ENCODE assay signal across 8 mouse cellular contexts in genomic region chr7:127326685-127327084, GRCm38 (mm10). TPM values are rescaled to one million over a fixed set of nuclear protein-coding genes. Genes with fewer than 3 reads are reported as not detected.
DNase-seq lines count a peak whose midpoint lies in the region; ATAC-seq and TF ChIP-seq lines count a peak whose summit lies in the region.

No protein-coding gene starts in this region.

- no peaks in the 10 kb centered on the region for H3K79me2 ChIP-seq in heart, adult 2 months (replicated peaks; ENCODE audit: control insufficient read depth, insufficient read depth, low read length)

- intact Hi-C loops in heart, adult 2 months (cut with DNase I) = no loop called here

- no peaks in the 10 kb centered on the region for H3K36me3 ChIP-seq in heart, adult 2 months (ENCODE audit: control insufficient read depth, insufficient read depth, low read length)
- H3K36me3 ChIP-seq in heart, embryonic 12.5 days = no peaks in the 10 kb centered on the region
- no peaks in the 10 kb centered on the region for H3K36me3 ChIP-seq in forebrain, postnatal 0 days (ENCODE audit: insufficient read depth)
- no peaks in the 10 kb centered on the region for H3K36me3 ChIP-seq in hindbrain, postnatal 0 days (ENCODE audit: insufficient read depth, low read length)

- no peaks in the 10 kb centered on the region for H3K27me3 ChIP-seq in heart, adult 2 months (ENCODE audit: control insufficient read depth, insufficient read depth, low read length)
- H3K27me3 ChIP-seq in heart, embryonic 12.5 days (replicated peaks) = peaks cover 7% of the 10 kb centered on the region; the same call in 1 of the 2 replicates
- no peaks in the 10 kb centered on the region for H3K27me3 ChIP-seq in forebrain, postnatal 0 days (ENCODE audit: insufficient read depth, low read length)
- no peaks in the 10 kb centered on the region for H3K27me3 ChIP-seq in hindbrain, postnatal 0 days (ENCODE audit: insufficient read depth, low read length)

- peak; percentile 61 to 75 for DNase-seq in heart, adult 2 months
- DNase-seq in forebrain, postnatal 0 days = peak; percentile 71
- DNase-seq in hindbrain, postnatal 0 days (ENCODE audit: low spot score) = peak; percentile 83
- DNase-seq in lung, postnatal 25 days (ENCODE audit: low spot score) = peak; percentile 32
- DNase-seq in thymus, postnatal 36 days = no peak

- no peaks in the 10 kb centered on the region for H3K9me3 ChIP-seq in heart, embryonic 12.5 days (replicated peaks)
- no peaks in the 10 kb centered on the region for H3K9me3 ChIP-seq in forebrain, postnatal 0 days (ENCODE audit: low read length)
- no peaks in the 10 kb centered on the region for H3K9me3 ChIP-seq in hindbrain, postnatal 0 days (ENCODE audit: low read length)

- H3K4me3 ChIP-seq in heart, adult 2 months = no peak overlapping the region
- H3K4me3 ChIP-seq in heart, embryonic 12.5 days = no peak overlapping the region
- H3K4me3 ChIP-seq in forebrain, postnatal 0 days (ENCODE audit: low read depth, low read length) = no peak overlapping the region
- no peak overlapping the region for H3K4me3 ChIP-seq in hindbrain, postnatal 0 days (ENCODE audit: low read length)

- no peak overlapping the region for H3K9ac ChIP-seq in heart, adult 2 months (ENCODE audit: low read depth, low read length)
- no peak overlapping the region for H3K9ac ChIP-seq in heart, embryonic 12.5 days
- H3K9ac ChIP-seq in forebrain, postnatal 0 days = no peak overlapping the region
- H3K9ac ChIP-seq in hindbrain, postnatal 0 days (replicated peaks; ENCODE audit: low read length) = no peak overlapping the region

- H3K4me1 ChIP-seq in heart, adult 2 months (ENCODE audit: control insufficient read depth, insufficient read depth, low read length) = no peaks in the 10 kb centered on the region
- no peaks in the 10 kb centered on the region for H3K4me1 ChIP-seq in heart, embryonic 12.5 days (replicated peaks)
- H3K4me1 ChIP-seq in forebrain, postnatal 0 days (ENCODE audit: insufficient read depth) = no peaks in the 10 kb centered on the region
- H3K4me1 ChIP-seq in hindbrain, postnatal 0 days (ENCODE audit: insufficient read depth, low read length) = no peaks in the 10 kb centered on the region

- 40% methylated on average over 2 of the region's 2 CpGs for WGBS in heart, adult 2 months
- 58% methylated on average over 2 of the region's 2 CpGs for WGBS in heart, embryonic 12.5 days
- WGBS in forebrain, postnatal 0 days = 49% methylated on average over 2 of the region's 2 CpGs
- 42% methylated on average over 2 of the region's 2 CpGs for WGBS in hindbrain, postnatal 0 days

- no peak for TF ChIP-seq POLR2A in heart, adult 2 months (IDR thresholded peaks at IDR 0.05; ENCODE audit: insufficient read depth, low read depth, low read length)

- no peak for TF ChIP-seq CTCF in heart, adult 2 months (IDR thresholded peaks at IDR 0.05)
- no peak for TF ChIP-seq CTCF in forebrain, postnatal 0 days (IDR thresholded peaks at IDR 0.05; ENCODE audit: low read depth)
- no peak for TF ChIP-seq CTCF in hindbrain, postnatal 0 days (IDR thresholded peaks at IDR 0.05; ENCODE audit: low read depth)

- H3K27ac ChIP-seq in heart, adult 2 months = no peak overlapping the region
- no peak overlapping the region for H3K27ac ChIP-seq in heart, embryonic 12.5 days (ENCODE audit: poor library complexity, severe bottlenecking)
- no peak overlapping the region for H3K27ac ChIP-seq in forebrain, postnatal 0 days (ENCODE audit: low read depth, low read length)
- H3K27ac ChIP-seq in hindbrain, postnatal 0 days = no peak overlapping the region

- TF ChIP-seq EP300 in heart, adult 2 months (IDR thresholded peaks at IDR 0.05; ENCODE audit: insufficient read depth, low read depth, low read length) = no peak

- no peak for ATAC-seq in heart, embryonic 12.5 days (ENCODE audit: insufficient number of reproducible peaks, low FRiP score)
- peak; percentile 88 for ATAC-seq in forebrain, postnatal 0 days
- peak; percentile 92 for ATAC-seq in hindbrain, postnatal 0 days
- no peak for ATAC-seq in inflammation-experienced regulatory T-cells, adult 6 months
- no peak for ATAC-seq in megakaryocyte progenitor cell, adult 5-6 weeks (replicated peaks; ENCODE audit: poor library complexity)

- no peak overlapping the region for H3K4me2 ChIP-seq in heart, embryonic 12.5 days
- H3K4me2 ChIP-seq in forebrain, postnatal 0 days (ENCODE audit: low read depth) = no peak overlapping the region
- no peak overlapping the region for H3K4me2 ChIP-seq in hindbrain, postnatal 0 days (ENCODE audit: low read depth, low read length)

RNA-seq across cellular contexts. Expression of gene Zfp768, which starts 18.7 kb away (rescaled TPM):
- total RNA-seq in heart, adult 2 months (2021) = 10 to 100 TPM; 36.5 to 37.2 TPM
- polyA plus RNA-seq in heart, adult 2 months (2012; rRNA removed) = 30.8 and 31.6 TPM in 2 replicates
- 19.1 and 19.8 TPM in 2 replicates for polyA plus RNA-seq in heart, embryonic 12.5 days (2016; fragmentation: Nextera tagmentation; extraction: Ambion mirVana)
- 29.5 and 31.7 TPM in 2 replicates for total RNA-seq in forebrain, postnatal 0 days (2014; rRNA removed)
- 9.8 and 10.0 TPM in 2 replicates for polyA plus RNA-seq in forebrain, postnatal 0 days (2015; fragmentation: Nextera tagmentation; extraction: Ambion mirVana)
- total RNA-seq in hindbrain, postnatal 0 days (2014; rRNA removed) = 47.7 and 53.6 TPM in 2 replicates
- 13.4 and 15.7 TPM in 2 replicates for polyA plus RNA-seq in hindbrain, postnatal 0 days (2015; fragmentation: Nextera tagmentation; extraction: Ambion mirVana)
- polyA plus RNA-seq in inflammation-experienced regulatory T-cells, adult 6 months (2017; shearing (Covaris generic)) = under 1 TPM in 1 of 3 experiments, not detected in 2; 0.28 TPM
- total RNA-seq in megakaryocyte progenitor cell, adult 5-6 weeks (2015) = 2.3 and 3.2 TPM in 2 replicates
- 6.5 and 8.9 TPM in 2 replicates for total RNA-seq in megakaryocyte progenitor cell, adult 5-6 weeks (2017)

RNA-seq across cellular contexts. Expression of gene Itgal, which starts 30.6 kb away (rescaled TPM):
- 1 to 10 TPM; 1.7 to 2.3 TPM for total RNA-seq in heart, adult 2 months (2021)
- polyA plus RNA-seq in heart, adult 2 months (2012; rRNA removed) = 3.0 and 5.0 TPM in 2 replicates
- 1.0 and 1.1 TPM in 2 replicates for polyA plus RNA-seq in heart, embryonic 12.5 days (2016; fragmentation: Nextera tagmentation; extraction: Ambion mirVana)
- 0.62 and 0.76 TPM in 2 replicates for total RNA-seq in forebrain, postnatal 0 days (2014; rRNA removed)
- 0.56 and 0.59 TPM in 2 replicates for polyA plus RNA-seq in forebrain, postnatal 0 days (2015; fragmentation: Nextera tagmentation; extraction: Ambion mirVana)
- total RNA-seq in hindbrain, postnatal 0 days (2014; rRNA removed) = 0.11 TPM in 1 of 2 replicates, not detected in the other
- 0.10 and 0.26 TPM in 2 replicates for polyA plus RNA-seq in hindbrain, postnatal 0 days (2015; fragmentation: Nextera tagmentation; extraction: Ambion mirVana)
- polyA plus RNA-seq in inflammation-experienced regulatory T-cells, adult 6 months (2017; shearing (Covaris generic)) = 100 to 1,000 TPM; 201 to 247 (median 214) TPM
- 50.3 and 53.6 TPM in 2 replicates for total RNA-seq in megakaryocyte progenitor cell, adult 5-6 weeks (2015)
- 21.4 and 23.8 TPM in 2 replicates for total RNA-seq in megakaryocyte progenitor cell, adult 5-6 weeks (2017)

RNA-seq across cellular contexts. Expression of gene Zfp747, which starts 49.2 kb away (rescaled TPM):
- total RNA-seq in heart, adult 2 months (2021) = 1 to 10 TPM; 4.3 to 5.3 TPM
- 2.9 and 3.9 TPM in 2 replicates for polyA plus RNA-seq in heart, adult 2 months (2012; rRNA removed)
- polyA plus RNA-seq in heart, embryonic 12.5 days (2016; fragmentation: Nextera tagmentation; extraction: Ambion mirVana) = 4.6 and 5.1 TPM in 2 replicates
- 8.5 and 9.2 TPM in 2 replicates for total RNA-seq in forebrain, postnatal 0 days (2014; rRNA removed)
- polyA plus RNA-seq in forebrain, postnatal 0 days (2015; fragmentation: Nextera tagmentation; extraction: Ambion mirVana) = 2.9 and 4.7 TPM in 2 replicates
- total RNA-seq in hindbrain, postnatal 0 days (2014; rRNA removed) = 7.9 and 10.0 TPM in 2 replicates
- 4.0 and 4.5 TPM in 2 replicates for polyA plus RNA-seq in hindbrain, postnatal 0 days (2015; fragmentation: Nextera tagmentation; extraction: Ambion mirVana)
- 10 to 100 TPM in 2 of 3 experiments, 1 to 10 TPM in 1; 9.9 to 11.0 (median 10.6) TPM for polyA plus RNA-seq in inflammation-experienced regulatory T-cells, adult 6 months (2017; shearing (Covaris generic))
- 4.2 and 4.3 TPM in 2 replicates for total RNA-seq in megakaryocyte progenitor cell, adult 5-6 weeks (2015)
- total RNA-seq in megakaryocyte progenitor cell, adult 5-6 weeks (2017) = 7.4 and 9.2 TPM in 2 replicates

RNA-seq across cellular contexts. Expression of gene Sephs2, which starts 52.8 kb away (rescaled TPM):
- total RNA-seq in heart, adult 2 months (2021) = 10 to 100 TPM; 27.2 to 32.9 TPM
- polyA plus RNA-seq in heart, adult 2 months (2012; rRNA removed) = 14.8 and 22.5 TPM in 2 replicates
- 86.4 and 87.2 TPM in 2 replicates for polyA plus RNA-seq in heart, embryonic 12.5 days (2016; fragmentation: Nextera tagmentation; extraction: Ambion mirVana)
- 73.0 and 78.0 TPM in 2 replicates for total RNA-seq in forebrain, postnatal 0 days (2014; rRNA removed)
- polyA plus RNA-seq in forebrain, postnatal 0 days (2015; fragmentation: Nextera tagmentation; extraction: Ambion mirVana) = 82.4 and 83.5 TPM in 2 replicates
- total RNA-seq in hindbrain, postnatal 0 days (2014; rRNA removed) = 80.3 and 83.2 TPM in 2 replicates
- 79.9 and 83.9 TPM in 2 replicates for polyA plus RNA-seq in hindbrain, postnatal 0 days (2015; fragmentation: Nextera tagmentation; extraction: Ambion mirVana)
- 10 to 100 TPM; 19.4 to 45.4 (median 28.6) TPM for polyA plus RNA-seq in inflammation-experienced regulatory T-cells, adult 6 months (2017; shearing (Covaris generic))
- 63.9 and 74.4 TPM in 2 replicates for total RNA-seq in megakaryocyte progenitor cell, adult 5-6 weeks (2015)
- 161 and 168 TPM in 2 replicates for total RNA-seq in megakaryocyte progenitor cell, adult 5-6 weeks (2017)

Comparison
In these comparisons a context has a peak if more than half of its experiments do, and no peak if none do; other contexts are left out.
1. DNase-seq: peak in heart, adult 2 months (2 of 2), forebrain, postnatal 0 days (single experiment), hindbrain, postnatal 0 days (single experiment) and lung, postnatal 25 days (single experiment); none in thymus, postnatal 36 days (0 of 2).
2. ATAC-seq: peak in forebrain, postnatal 0 days (single experiment) and hindbrain, postnatal 0 days (single experiment); none in heart, embryonic 12.5 days (single experiment), inflammation-experienced regulatory T-cells, adult 6 months (single experiment) and megakaryocyte progenitor cell, adult 5-6 weeks (single experiment).
3. RNA of gene Itgal, which starts 30.6 kb away (polyA plus RNA-seq): 201 to 247 TPM in inflammation-experienced regulatory T-cells, adult 6 months; 3.0 to 5.0 TPM in heart, adult 2 months, 1.0 to 1.1 TPM in heart, embryonic 12.5 days, 0.56 to 0.59 TPM in forebrain, postnatal 0 days and 0.10 to 0.26 TPM in hindbrain, postnatal 0 days; every median in the first group is over 10 times any median in the second.